Mouse (Mus musculus): ENCODE data around the gene A4gnt. TPM values are rescaled to one million over a fixed set of nuclear protein-coding genes. Genes with fewer than 3 reads are reported as not detected.

A4gnt gene
- polyA plus RNA-seq, 1 experiment from 2014 or later, result 0.09 TPM

- no peak for DNase-seq (ENCODE audit: low spot score)
These were observed 20.0 kb downstream of the A4gnt start for GRCm38 (mm10) chr9:99632264-99632663.

- DNase-seq (ENCODE audit: low spot score), result no peak
These were observed 24.5 kb downstream of the A4gnt start for GRCm38 (mm10) chr9:99636776-99637175.

DNA sequence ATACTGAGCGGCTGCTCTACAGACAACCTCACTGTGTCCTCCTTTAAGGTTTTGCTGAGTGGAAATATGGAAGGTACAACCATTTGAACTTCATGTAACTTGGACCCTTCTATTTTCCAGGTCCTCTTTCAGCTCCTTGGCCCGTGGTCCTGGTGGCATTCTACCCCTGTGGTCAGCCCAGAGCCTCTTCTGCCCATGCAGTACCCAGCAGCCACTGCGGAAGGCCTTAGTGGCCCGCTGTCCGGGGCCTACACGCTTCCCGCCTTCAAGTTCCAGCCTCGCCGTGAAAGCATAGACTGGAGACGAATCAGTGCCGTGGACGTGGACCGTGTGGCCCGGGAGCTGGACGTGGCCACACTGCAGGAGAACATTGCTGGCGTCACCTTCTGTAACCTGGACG is 24.9 kb downstream of the A4gnt start:
- DNase-seq (ENCODE audit: low spot score), result no peak

- DNase-seq (ENCODE audit: low spot score), result no peak
These were observed 25.4 kb downstream of the A4gnt start for GRCm38 (mm10) chr9:99637736-99638135.

- DNase-seq (ENCODE audit: low spot score), result no peak
These were observed 27.7 kb downstream of the A4gnt start for GRCm38 (mm10) chr9:99639957-99640356.

GRCm38 (mm10) chr9:99645416-99645815 is 33.1 kb downstream of the A4gnt start:
- DNase-seq (ENCODE audit: low spot score), result no peak

DNA sequence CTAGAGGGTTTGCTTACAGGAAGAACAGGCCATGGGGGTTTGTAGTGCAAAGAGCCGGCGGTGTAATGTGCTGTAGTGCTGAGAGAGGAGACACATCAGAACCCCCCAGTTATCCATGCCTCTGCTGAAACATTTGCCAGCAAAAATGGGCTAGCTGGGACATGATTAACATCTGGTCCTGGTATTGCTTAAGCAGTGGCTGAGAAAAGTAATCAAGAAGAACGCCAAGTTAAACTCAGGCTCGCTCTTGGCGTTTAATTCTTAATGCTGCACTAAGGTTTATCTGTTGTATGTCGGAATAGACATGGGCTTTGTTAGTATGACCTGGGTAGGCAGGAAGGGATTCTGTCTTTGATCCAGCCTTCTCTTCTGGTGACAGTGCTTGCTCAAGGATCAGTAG is 33.8 kb downstream of the A4gnt start:
- no peak for DNase-seq (ENCODE audit: low spot score)

GRCm38 (mm10) chr9:99660756-99661155 is 48.5 kb downstream of the A4gnt start:
- DNase-seq (ENCODE audit: low spot score), result no peak

DNA sequence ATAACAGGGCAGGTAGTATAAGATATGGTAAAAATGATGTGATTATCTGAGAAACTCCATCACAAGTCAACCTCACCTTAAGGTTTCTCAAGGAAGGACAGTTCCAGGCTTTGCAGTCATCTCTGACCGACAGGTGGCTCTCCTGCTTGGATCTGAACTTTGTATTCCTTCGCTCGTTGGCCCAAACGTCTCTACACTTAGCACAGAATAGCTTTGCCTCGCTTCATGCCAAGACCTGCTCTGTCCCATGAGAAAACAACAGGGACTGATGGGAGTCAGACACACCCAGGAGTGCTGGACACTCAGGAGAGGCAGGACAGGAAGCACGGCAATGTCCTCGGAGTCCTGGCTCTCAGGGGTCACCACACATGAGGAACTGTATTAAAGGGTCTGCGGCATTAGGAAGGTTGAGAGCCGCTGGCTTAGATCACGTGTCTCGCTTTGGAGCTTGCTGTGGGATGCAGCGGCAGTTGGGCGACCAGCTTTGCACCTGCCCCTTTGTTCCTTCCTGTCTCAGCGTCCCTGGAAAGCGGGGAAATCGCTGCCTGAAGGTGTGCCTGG is 49.4 kb downstream of the A4gnt start:
- DNase-seq (ENCODE audit: low spot score), result no peak

DNA sequence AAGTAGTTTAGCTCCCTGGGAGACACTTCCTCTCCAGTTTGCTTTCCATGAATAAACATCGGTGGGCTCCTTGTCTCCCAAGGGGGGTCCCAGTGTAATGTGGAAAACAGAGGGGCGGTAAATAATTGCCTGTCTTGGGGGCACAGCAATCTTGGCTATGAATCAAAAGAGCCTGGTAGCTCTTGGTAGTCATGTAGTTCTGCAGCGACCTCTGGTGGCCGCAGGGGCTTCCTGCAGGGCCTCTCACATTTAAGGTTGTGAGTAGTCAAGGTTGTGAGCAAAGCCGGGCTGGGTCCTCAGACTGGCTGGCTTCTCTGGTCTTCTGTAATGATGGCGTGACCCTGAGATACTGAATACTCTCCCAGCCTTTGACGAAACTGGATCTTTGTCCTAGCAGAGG is 50.1 kb downstream of the A4gnt start:
- DNase-seq (ENCODE audit: low spot score), result peak; percentile 64

DNA sequence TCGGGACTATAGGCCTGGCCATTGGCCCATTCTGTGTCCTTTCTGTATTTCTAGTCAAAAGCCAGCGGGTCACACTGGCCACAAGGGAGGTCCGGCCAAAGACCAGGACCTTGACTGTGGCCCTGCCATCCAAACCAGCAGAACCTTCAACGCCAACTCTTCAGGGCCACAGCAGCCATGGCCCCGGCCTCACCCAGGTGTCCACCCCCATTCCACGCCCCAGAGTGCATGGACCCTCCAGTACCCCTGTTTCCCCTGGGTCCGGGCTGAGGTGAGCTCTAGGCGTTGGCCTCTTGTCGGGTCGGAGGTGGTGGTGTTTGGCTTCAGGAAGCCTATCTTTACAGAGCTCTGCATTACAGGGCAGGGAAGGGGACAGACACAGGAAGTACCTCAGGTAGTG is 50.6 kb downstream of the A4gnt start:
- no peak for DNase-seq (ENCODE audit: low spot score)

DNA sequence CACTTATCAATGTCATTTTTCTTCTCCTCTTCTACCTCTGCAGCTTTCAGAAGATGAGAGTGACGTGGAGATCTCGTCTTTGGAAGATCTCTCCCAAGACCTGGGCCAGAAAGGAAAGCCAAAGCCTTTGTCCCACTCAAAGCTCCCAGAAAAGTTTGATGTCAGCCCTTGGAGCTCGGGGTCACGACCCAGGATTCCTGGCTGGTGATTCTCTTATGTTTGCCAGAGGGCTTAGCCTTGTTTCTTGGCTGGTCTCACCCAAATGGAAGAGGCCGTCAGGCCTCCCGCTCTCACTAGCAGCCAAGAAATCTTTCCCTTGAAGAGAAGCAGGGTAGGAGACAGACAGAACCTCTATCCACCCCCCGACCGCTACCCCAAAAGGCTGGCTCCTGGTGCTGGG is 55.3 kb downstream of the A4gnt start:
- DNase-seq (ENCODE audit: low spot score), result no peak

GRCm38 (mm10) chr9:99671603-99672002 is 59.3 kb downstream of the A4gnt start:
- no peak for DNase-seq (ENCODE audit: low spot score)

Other genes starting within 250 kb of the A4gnt start
- gene Mras, start 175.1 kb upstream of the A4gnt start, polyA plus RNA-seq (2015; fragmentation: Nextera tagmentation; extraction: Ambion mirVana), result 11.9 and 14.7 TPM in 2 replicates
- 0.31 and 0.73 TPM in 2 replicates for gene Nme9, start 161.0 kb upstream of the A4gnt start, polyA plus RNA-seq (2015; fragmentation: Nextera tagmentation; extraction: Ambion mirVana)
- gene Armc8, start 43.6 kb upstream of the A4gnt start, polyA plus RNA-seq (2015; fragmentation: Nextera tagmentation; extraction: Ambion mirVana), result 17.0 and 19.5 TPM in 2 replicates
- 29.8 and 38.2 TPM in 2 replicates for gene Dbr1, start 36.7 kb upstream of the A4gnt start, polyA plus RNA-seq (2015; fragmentation: Nextera tagmentation; extraction: Ambion mirVana)
- gene Dzip1l, start 17.0 kb downstream of the A4gnt start, polyA plus RNA-seq (2015; fragmentation: Nextera tagmentation; extraction: Ambion mirVana), result 2.2 and 2.3 TPM in 2 replicates
- 0.03 TPM in 1 of 2 replicates, not detected in the other for gene Cldn18, start 104.8 kb downstream of the A4gnt start, polyA plus RNA-seq (2015; fragmentation: Nextera tagmentation; extraction: Ambion mirVana)